Mouse (Mus musculus): ENCODE data around the gene Dhx16. TPM values are rescaled to one million over a fixed set of nuclear protein-coding genes. Genes with fewer than 3 reads are reported as not detected.

Dhx16 gene
- 50.7 and 52.8 TPM in 2 replicates for polyA plus RNA-seq (2016; fragmentation: Nextera tagmentation; extraction: Ambion mirVana)

DNA sequence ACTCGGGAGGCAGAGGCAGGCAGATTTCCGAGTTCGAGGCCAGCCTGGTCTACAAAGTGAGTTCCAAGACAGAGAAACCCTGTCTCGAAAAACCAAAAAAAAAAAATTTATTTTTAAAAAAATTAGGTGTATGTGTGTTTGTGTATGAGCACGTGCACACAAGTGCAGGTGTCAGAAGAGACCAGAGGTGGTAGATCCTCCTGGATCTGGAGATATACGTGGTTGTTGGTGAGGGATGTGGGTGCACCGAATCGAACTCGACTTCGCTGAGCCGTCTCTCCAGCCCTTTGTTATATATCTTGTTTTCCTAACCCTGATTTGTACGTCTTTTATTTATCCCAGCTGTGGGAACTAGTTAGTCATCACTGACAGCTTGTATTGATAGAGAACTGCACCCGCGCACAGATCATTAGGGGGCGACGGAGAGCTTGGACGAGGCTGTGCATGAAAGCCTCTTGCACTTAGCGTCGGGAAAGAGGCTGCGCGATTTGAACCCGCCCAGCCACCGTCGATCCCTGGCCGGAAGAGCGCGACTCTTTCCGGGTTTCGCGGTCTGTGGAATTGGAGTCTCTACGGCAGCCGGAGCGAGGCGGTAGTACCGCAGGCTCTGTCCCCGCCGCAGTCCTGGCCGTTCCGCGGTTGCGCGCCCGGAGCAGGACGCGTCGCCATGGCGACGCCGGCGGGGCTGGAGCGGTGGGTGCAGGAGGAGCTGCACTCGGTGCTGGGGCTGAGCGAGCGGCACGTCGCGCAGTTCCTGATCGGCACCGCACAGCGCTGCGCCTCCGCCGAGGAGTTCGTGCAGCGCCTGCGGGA is at the start of gene Dhx16:
Gene Dhx16, plus strand, starts transcription at position 575 of the 813 bp plus-strand sequence.
- ATAC-seq: peak; percentile 90
- Histone ChIP-seq H3K27me3 (replicated peaks) (no peaks in the 10 kb centered on the region), H3K4me2 (peak within 1 kb of the TSS; percentile 88), H3K9me3 (replicated peaks) (no peaks in the 10 kb centered on the region), H3K36me3 (peaks cover 44% of the 10 kb centered on the region), H3K27ac (peak within 1 kb of the TSS; percentile 79), H3K9ac (peak within 1 kb of the TSS; percentile 91), H3K4me3 (peak within 1 kb of the TSS; percentile 97), H3K4me1 (peaks cover 22% of the 10 kb centered on the region)
- 6% methylated on average over 66 of the region's 66 CpGs for WGBS (ENCODE audit: insufficient replicate concordance)

- 67% methylated on average over 8 of the region's 8 CpGs for WGBS (ENCODE audit: insufficient replicate concordance)
- Histone ChIP-seq H3K27me3 (replicated peaks) (no peaks in the 10 kb centered on the region), H3K4me3 (no peak overlapping the region), H3K4me2 (no peak overlapping the region), H3K36me3 (peaks cover 79% of the 10 kb centered on the region), H3K27ac (peak overlapping the region; percentile 68), H3K9ac (no peak overlapping the region), H3K9me3 (replicated peaks) (no peaks in the 10 kb centered on the region), H3K4me1 (peaks cover 67% of the 10 kb centered on the region)
- no peak for ATAC-seq
Observed at GRCm38 (mm10) chr17:35832400-35833238, 47.0 kb upstream of the Dhx16 start.

- Histone ChIP-seq H3K36me3 (peaks cover 72% of the 10 kb centered on the region), H3K9ac (0 out of 2 replicates have a peak overlapping the region, but pooled peaks have one; percentile 15), H3K27ac (peak overlapping the region; percentile 68), H3K27me3 (replicated peaks) (no peaks in the 10 kb centered on the region), H3K4me1 (peaks cover 67% of the 10 kb centered on the region), H3K9me3 (replicated peaks) (no peaks in the 10 kb centered on the region), H3K4me2 (no peak overlapping the region), H3K4me3 (no peak overlapping the region)
- no peak for ATAC-seq
- 19% methylated on average over 5 of the region's 5 CpGs for WGBS (ENCODE audit: insufficient replicate concordance)
Observed at GRCm38 (mm10) chr17:35833239-35833751, 46.3 kb upstream of the Dhx16 start.

GRCm38 (mm10) chr17:35833894-35834293 is 45.7 kb upstream of the Dhx16 start:
- Histone ChIP-seq H3K4me3 (no peak overlapping the region), H3K9ac (0 out of 2 replicates have a peak overlapping the region, but pooled peaks have one; percentile 15), H3K9me3 (replicated peaks) (no peaks in the 10 kb centered on the region), H3K4me1 (peaks cover 73% of the 10 kb centered on the region), H3K4me2 (peak overlapping the region; percentile 83; the same call in 1 of the 2 replicates), H3K36me3 (peaks cover 68% of the 10 kb centered on the region), H3K27me3 (replicated peaks) (no peaks in the 10 kb centered on the region), H3K27ac (peak overlapping the region; percentile 96)
- no peak for ATAC-seq
- WGBS (ENCODE audit: insufficient replicate concordance): 46% methylated on average over 5 of the region's 5 CpGs

- Histone ChIP-seq H3K36me3 (peaks cover 68% of the 10 kb centered on the region), H3K27me3 (replicated peaks) (no peaks in the 10 kb centered on the region), H3K27ac (peak overlapping the region; percentile 96), H3K4me2 (peak overlapping the region; percentile 83), H3K4me1 (peaks cover 73% of the 10 kb centered on the region), H3K4me3 (peak overlapping the region; percentile 74), H3K9me3 (replicated peaks) (no peaks in the 10 kb centered on the region), H3K9ac (peak overlapping the region; percentile 94)
- 75% methylated on average over 26 of the region's 26 CpGs for WGBS (ENCODE audit: insufficient replicate concordance)
- no peak for ATAC-seq
Observed at GRCm38 (mm10) chr17:35834696-35835422, 44.8 kb upstream of the Dhx16 start.

GRCm38 (mm10) chr17:35835424-35836140 is 44.0 kb upstream of the Dhx16 start:
- ATAC-seq: no peak
- H3K36me3 ChIP-seq: peaks cover 62% of the 10 kb centered on the region
- H3K27me3 ChIP-seq (replicated peaks): no peaks in the 10 kb centered on the region
- H3K4me3 ChIP-seq: peak overlapping the region; percentile 74
- H3K9me3 ChIP-seq (replicated peaks): no peaks in the 10 kb centered on the region
- WGBS (ENCODE audit: insufficient replicate concordance): 75% methylated on average over 26 of the region's 26 CpGs
- H3K27ac ChIP-seq: peak overlapping the region; percentile 96
- H3K4me2 ChIP-seq: peak overlapping the region; percentile 83
- H3K9ac ChIP-seq: peak overlapping the region; percentile 94
- H3K4me1 ChIP-seq: peaks cover 72% of the 10 kb centered on the region

DNA sequence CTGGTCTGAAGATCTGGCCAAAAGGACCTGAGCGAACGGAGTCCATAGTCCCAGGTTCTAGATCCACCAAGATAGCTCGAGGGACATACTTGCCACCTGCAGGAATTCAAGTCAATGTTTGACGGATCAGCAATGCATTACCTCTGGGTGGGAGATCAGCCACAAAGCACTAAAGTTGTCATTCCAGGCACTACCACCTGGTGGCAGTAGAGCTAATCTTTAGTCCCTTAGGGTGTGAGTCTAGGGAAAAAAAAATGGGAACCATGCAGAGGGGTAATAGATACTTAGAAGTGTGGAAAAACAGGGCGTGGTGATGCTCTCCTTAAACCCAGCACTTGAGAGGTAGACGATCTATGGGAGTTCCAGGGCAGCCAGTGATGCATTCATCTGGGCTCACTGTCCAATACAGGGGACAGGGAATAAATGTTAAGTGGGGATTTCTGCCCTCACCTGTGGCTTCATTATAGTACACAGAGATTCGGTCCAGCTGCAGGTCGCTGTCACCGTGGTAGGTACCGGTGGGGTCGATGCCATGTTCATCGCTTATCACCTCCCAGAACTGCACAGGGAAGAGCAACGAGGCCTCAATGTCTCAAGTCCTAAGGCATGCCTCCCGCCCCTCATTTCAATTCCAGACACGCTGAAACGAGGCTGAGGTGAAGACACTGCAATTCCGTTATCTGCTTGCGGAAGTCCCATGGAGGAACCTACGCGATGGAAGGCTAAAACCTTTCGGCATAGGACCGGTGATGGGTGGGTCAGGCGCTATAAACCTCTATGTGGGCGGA is 43.2 kb upstream of the Dhx16 start:
- Histone ChIP-seq H3K9me3 (replicated peaks) (no peaks in the 10 kb centered on the region), H3K9ac (peak overlapping the region; percentile 94), H3K27me3 (replicated peaks) (no peaks in the 10 kb centered on the region), H3K27ac (peak overlapping the region; percentile 96), H3K4me2 (peak overlapping the region; percentile 83), H3K4me1 (peaks cover 67% of the 10 kb centered on the region), H3K36me3 (peaks cover 54% of the 10 kb centered on the region), H3K4me3 (peak overlapping the region; percentile 74)
- no peak for ATAC-seq
- WGBS (ENCODE audit: insufficient replicate concordance): 8% methylated on average over 24 of the region's 24 CpGs

GRCm38 (mm10) chr17:35836991-35837422 is 42.6 kb upstream of the Dhx16 start:
- Histone ChIP-seq H3K27ac (peak overlapping the region; percentile 96), H3K9me3 (replicated peaks) (no peaks in the 10 kb centered on the region), H3K27me3 (replicated peaks) (no peaks in the 10 kb centered on the region), H3K4me2 (peak overlapping the region; percentile 83), H3K4me1 (peaks cover 71% of the 10 kb centered on the region), H3K9ac (peak overlapping the region; percentile 94), H3K4me3 (peak overlapping the region; percentile 74), H3K36me3 (peaks cover 49% of the 10 kb centered on the region)
- WGBS (ENCODE audit: insufficient replicate concordance): 0% methylated on average over 25 of the region's 25 CpGs
- ATAC-seq: peak; percentile 25

DNA sequence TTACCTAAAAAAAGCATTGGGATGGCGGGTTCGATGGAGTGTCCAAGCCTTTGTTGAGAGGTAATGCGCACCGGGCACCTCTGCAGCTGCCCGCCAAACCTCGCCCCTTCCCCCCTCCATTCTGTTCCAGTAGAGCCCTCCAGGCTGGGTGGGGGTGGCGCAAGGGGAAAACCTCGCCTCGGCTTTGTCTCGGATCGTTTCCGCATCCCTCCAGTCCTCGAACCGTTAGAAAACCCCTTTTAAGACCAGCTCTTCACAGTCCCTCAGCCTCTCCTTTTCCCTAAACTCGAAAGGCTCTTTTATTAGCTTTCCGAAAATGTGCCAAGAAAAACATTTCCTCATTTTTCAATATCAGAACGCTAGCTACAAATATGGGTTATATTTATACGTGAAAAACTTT is 42.1 kb upstream of the Dhx16 start:
- peak overlapping the region; percentile 94 for H3K9ac ChIP-seq
- H3K4me2 ChIP-seq: peak overlapping the region; percentile 83
- peaks cover 74% of the 10 kb centered on the region for H3K4me1 ChIP-seq
- H3K27ac ChIP-seq: peak overlapping the region; percentile 96
- no peaks in the 10 kb centered on the region for H3K27me3 ChIP-seq (replicated peaks)
- no peak for ATAC-seq
- H3K36me3 ChIP-seq: peaks cover 44% of the 10 kb centered on the region
- WGBS (ENCODE audit: insufficient replicate concordance): under 1% methylated on average over 18 of the region's 18 CpGs
- peak overlapping the region; percentile 74 for H3K4me3 ChIP-seq
- H3K9me3 ChIP-seq (replicated peaks): no peaks in the 10 kb centered on the region

DNA sequence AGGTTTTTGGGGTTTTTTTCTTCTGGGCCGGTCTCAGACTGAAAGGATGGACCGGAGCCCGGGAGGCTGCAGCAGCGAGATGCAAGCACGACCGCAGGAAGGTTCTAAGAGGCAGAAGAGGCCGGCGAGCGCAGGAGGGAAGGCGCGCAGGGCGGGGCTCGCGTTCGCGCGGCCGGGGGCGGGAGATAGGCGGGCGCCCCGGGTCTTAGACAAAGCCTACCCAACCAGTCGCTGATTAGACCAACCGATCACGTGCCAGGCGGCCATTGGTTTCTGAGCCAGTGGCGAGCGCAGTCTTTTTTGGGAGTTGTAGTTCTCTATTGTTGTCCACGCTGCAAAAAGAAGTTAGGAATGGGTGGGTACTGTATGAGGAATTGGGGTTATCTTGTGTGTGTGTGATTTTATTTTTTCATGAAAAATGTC is 41.5 kb upstream of the Dhx16 start, which contains the start of gene Tubb5:
Gene Tubb5, minus strand, starts transcription at position 185 of the 423 bp plus-strand sequence.
- Histone ChIP-seq H3K4me1 (peaks cover 74% of the 10 kb centered on the region), H3K27me3 (replicated peaks) (no peaks in the 10 kb centered on the region), H3K4me2 (peak within 1 kb of the TSS; percentile 83), H3K9me3 (replicated peaks) (no peaks in the 10 kb centered on the region), H3K27ac (peak within 1 kb of the TSS; percentile 96), H3K9ac (peak within 1 kb of the TSS; percentile 94), H3K36me3 (peaks cover 38% of the 10 kb centered on the region), H3K4me3 (peak within 1 kb of the TSS; percentile 74)
- ATAC-seq: peak; percentile 73
- under 1% methylated on average over 29 of the region's 29 CpGs for WGBS (ENCODE audit: insufficient replicate concordance)
